Mouse (Mus musculus): ENCODE results near the gene Rab4b.

Rab4b gene

GRCm38 (mm10) chr7:27158171-27158570 is 20.5 kb downstream of the Rab4b start:
- DNase-seq, result no peak

- no peak for DNase-seq
Observed at GRCm38 (mm10) chr7:27156005-27156404, 22.7 kb downstream of the Rab4b start.

DNA sequence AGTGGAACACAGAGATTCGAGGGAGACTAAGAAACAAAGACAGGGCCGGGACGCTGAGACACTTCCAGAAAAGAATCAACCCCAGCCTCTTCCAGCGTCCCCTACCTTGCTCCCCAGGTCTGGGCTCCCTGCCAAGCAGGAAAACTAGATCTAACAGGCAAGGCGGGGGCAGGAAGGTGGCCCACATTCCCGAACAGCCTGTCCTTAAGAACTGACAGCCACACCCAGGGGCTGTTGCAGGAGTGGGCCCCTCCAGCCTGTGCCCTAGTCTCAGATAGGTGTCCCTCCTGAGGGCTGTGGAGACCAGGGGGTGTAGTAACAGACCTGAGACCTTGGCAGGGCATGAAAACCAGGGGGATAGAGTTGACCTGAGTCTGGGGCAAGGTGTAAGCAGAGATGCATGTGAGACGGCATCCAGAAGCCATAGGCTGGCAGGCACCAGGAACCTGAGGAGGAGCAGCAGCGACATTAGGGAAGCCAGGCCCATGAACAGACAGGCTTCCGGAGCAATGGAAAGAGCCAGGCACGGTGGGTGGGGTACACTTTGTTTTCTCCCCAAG is 25.4 kb downstream of the Rab4b start, which contains the start of gene Cyp2t4:
Gene Cyp2t4 (plus strand): TSS at position 510 of the 560 bp plus-strand sequence.
- DNase-seq, result no peak

GRCm38 (mm10) chr7:27136410-27136996 is 42.2 kb downstream of the Rab4b start:
- DNase-seq, result no peak

- DNase-seq, result no peak
Observed at GRCm38 (mm10) chr7:27133757-27134156, 44.9 kb downstream of the Rab4b start.

DNA sequence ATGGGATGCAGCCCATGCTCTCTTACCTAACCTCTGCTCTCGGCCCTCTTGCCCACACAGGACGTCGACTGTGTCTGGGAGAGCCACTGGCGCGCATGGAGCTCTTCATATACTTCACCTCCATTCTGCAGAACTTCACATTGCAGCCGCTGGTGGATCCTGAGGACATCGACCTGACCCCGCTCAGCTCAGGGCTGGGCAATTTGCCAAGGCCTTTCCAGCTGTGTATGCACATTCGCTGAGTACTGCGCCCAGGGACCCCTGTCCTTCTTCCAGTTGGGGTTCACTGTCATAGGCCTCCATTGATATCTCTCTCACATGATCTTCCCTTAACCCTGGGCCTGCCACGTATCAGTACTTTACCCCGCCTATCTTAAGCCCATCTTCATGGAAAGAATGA is 45.5 kb downstream of the Rab4b start:
- DNase-seq, result peak; percentile 64

GRCm38 (mm10) chr7:27132588-27132987 is 46.1 kb downstream of the Rab4b start:
- peak; percentile 48 for DNase-seq

DNA sequence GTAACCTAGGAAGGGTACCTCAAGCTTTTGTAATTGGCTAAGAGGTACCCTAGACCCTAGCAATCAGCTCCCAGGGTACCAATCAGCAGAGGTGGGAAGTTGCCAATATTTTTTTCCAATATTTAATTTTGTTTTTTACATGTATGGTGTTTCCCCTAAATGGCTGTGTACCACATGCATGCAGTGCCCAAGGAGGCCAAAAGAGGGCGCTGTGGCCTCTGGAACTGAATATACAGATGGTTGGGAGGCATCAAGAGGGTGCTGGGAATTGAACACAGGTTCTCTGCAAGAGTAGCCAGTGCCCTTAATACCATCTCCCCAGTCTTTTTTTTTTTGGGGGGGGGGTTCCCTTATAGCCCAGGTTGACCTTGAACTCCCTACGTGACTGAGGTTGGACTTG is 47.3 kb downstream of the Rab4b start:
- DNase-seq, result no peak

DNA sequence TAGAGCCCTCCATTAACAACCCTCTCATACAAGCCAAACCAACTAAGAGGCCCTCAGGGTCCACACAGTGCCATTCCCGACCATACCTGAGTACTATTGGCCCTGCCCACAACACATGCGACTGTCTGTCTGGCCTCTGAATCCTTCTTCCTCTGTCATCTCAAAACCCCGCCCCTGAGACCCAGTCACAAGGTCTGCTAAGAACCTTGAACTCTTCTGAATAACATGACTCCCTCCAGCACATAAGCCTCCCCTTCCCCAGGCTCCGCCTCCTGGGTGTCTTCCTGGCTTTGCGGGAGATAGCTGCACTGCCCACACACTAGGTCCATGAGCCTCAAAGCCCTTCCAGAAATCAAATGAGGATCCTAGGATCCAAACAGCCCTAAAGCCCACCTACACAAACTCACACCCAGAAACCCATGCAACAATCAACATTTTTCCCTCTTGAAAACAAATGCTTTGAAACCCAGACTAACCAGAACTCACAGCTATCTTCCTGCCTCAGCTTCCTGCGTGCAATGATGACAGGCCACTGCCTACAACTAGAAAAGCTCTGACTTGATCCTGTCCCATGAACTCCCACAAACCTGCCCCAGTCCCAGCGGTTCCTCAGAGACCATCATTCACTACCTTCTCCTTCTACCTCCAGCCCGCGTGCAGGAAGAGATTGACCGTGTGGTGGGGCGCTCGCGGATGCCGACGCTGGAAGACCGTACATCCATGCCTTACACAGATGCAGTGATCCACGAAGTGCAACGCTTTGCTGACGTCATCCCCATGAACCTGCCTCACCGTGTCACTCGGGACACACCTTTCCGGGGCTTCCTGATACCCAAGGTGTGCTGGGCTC is 48.0 kb downstream of the Rab4b start:
- no peak for DNase-seq

- no peak for DNase-seq
Observed at GRCm38 (mm10) chr7:27129811-27130210, 48.9 kb downstream of the Rab4b start.

- no peak for DNase-seq
Observed at GRCm38 (mm10) chr7:27128946-27129345, 49.8 kb downstream of the Rab4b start.

GRCm38 (mm10) chr7:27128162-27128561 is 50.5 kb downstream of the Rab4b start:
- peak; percentile 21 for DNase-seq

GRCm38 (mm10) chr7:27124969-27125368 is 53.7 kb downstream of the Rab4b start:
- DNase-seq, result no peak

DNA sequence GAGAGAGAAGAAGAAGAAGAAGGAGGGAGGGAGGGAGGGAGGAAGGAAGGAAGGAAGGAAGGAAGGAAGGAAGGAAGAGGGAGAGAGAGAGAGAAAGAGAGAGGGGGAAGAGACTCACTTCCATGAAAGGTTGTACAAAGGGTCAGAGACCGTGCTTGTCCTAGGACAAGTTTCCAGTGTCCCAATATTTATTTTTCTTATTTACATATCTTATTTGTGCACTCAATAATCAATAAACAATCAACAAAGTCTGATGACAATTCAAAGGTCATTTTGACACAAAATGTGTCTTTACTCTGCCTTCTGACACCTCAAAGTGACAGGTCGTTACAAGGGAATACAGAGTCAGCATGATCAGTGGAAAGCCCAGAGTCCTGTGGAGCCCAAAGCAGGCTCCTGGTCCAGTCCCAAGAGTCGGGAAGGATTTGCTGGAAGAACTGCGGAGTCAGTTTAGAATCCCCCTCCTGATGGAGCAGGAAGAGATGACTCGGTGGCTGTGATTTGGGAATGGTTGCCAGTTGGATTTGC is 54.3 kb downstream of the Rab4b start:
- DNase-seq, result no peak

- no peak for DNase-seq
Observed at GRCm38 (mm10) chr7:27119676-27120075, 59.0 kb downstream of the Rab4b start, which contains the start of gene Cyp2f2. TSS of gene Cyp2f2 (plus strand) at chr7:27119909.

Data from liver (tissue).